Mouse (Mus musculus) neutrophil, adult 5-6 weeks (primary cell): Measurements from ENCODE around the gene Cd80. TPM values are rescaled to one million over a fixed set of nuclear protein-coding genes. Genes with fewer than 3 reads are reported as not detected.
A peak's percentile ranks its signal among the peaks of the same experiment; 100 is the strongest.

ENCODE experiments used
- ATAC-seq: fragments of 151-379, 151-347 bp; 2 replicates; pipeline ENCODE4 v1.8.0; 2017; ENCODE audit warnings: mild to moderate bottlenecking, moderate TSS enrichment; ENCODE audit not compliant: insufficient number of reproducible peaks, poor library complexity, low FRiP score, severe bottlenecking; ENCODE audit errors: extremely low read depth
- total RNA-seq: library from RNA; stranded (forward); fragments of 200-1000 nt; gene quantifications from 2 replicates; pipeline ENCODE4 v1.2.3, GENCODE M21; 2017

Gene Cd80
- total RNA-seq, 1 experiment from 2014 or later: 18.4 TPM

DNA sequence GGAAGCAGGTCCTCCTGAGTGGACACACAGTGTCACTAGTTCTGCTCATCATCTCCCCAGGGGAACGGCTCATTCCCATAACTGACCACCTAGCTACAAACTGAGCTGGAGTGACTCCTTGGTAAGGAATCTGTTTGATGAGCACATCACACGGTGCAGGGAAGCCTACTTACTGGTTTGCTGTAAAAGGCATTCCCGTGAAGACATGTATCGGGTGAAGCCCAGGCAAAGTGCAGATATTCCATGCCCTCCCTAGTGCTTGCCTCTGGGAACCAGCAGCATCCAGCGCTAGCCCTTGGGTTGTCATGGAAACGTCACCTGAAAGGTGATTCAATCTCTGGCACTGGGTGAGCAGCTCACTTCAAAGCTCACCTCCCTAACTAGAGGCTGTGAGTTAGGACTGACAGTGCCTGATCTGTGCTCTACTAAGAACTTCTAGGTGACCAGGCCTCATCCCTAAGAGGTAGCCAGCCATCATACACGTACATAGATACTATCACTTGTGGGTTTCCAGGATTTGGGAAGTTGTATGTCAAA, 41.3 kb downstream of the Cd80 start:
- no peak for ATAC-seq

DNA sequence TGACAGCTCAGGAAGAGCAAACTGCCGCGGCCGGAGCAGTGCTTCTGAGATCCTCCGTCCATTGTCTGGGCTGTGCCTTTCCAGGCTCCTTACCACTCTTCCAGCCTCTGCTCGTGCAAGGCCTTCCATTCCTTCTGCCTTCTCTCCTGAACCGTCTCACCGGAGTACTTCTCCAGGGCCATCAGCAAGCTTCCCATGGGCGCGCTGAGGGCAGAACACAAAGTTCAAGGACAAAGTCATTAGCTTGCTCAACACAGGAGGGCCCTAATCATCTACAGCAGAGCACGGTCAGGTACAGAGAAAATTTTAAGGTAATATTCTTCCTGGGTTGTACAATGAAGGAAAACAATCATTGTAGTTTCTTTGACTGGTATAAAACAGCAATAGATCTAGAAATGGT, 47.1 kb downstream of the Cd80 start:
- no peak for ATAC-seq

DNA sequence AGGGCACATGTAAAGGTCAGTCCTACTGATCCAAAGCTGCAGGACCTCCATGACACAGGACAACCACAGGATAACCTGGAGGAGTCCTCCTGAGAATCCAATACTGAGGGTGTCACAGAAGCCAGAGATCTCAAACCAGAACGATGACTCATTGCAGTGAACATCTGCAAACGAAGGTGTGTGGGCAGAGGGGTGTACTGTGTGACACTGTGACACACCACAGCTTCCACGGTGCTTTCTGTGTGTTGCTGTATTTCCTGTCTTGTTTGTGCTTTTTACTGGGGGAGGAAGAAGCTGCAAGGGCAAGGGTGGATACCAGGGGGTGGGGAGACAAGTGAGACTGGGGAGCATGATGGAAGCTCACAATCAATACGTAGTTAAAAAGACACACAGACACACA, 48.2 kb downstream of the Cd80 start:
- ATAC-seq: no peak

GRCm38 (mm10) chr16:38506041-38506634, 50.8 kb downstream of the Cd80 start:
- ATAC-seq: peak; percentile 87

DNA sequence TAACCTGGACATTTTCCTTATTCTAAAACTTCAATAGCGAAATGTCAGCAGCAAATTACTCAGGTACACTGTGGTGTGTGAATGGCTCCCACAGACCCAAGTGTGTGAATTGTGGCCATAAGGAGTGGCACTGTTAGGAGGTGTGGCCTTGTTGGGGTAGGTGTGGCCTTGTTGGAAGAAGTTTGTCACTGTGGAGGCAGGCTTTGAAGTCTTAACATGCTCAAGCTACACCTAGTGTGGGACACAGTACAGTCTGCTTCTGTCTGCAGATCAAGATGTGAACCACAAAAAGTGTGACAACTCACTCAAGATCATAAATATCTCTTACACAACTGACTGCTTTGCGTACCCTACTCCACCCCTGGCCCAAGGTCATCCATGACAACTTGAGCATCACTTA, 55.5 kb downstream of the Cd80 start:
- ATAC-seq: no peak

- ATAC-seq: no peak
These were observed 63.8 kb downstream of the Cd80 start for GRCm38 (mm10) chr16:38519140-38519539.

GRCm38 (mm10) chr16:38521211-38521987, 66.0 kb downstream of the Cd80 start:
- no peak for ATAC-seq

- peak; percentile 97 for ATAC-seq
These were observed 67.0 kb downstream of the Cd80 start, which contains the start of gene Timmdc1 for GRCm38 (mm10) chr16:38522129-38523084. Timmdc1 (minus strand) TSS chr16:38522663.

DNA sequence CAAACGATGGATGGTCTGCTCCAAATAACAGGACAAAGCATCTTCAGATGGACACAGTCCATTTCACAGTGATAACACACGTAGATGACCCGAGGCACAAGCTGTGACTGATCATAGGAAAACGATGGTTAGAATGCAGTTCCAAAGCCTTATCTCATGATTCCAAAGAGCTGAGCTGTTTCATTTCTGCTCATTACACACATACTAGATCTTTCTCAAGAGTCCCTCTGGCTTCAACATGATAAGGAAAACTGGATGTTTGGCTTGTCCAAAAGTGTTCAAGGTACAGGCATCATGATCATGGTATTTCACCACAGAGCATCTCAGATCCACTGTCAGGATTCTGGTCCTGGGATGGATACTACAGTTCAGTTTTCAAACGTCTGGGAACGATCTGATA, 70.9 kb downstream of the Cd80 start:
- ATAC-seq: no peak

DNA sequence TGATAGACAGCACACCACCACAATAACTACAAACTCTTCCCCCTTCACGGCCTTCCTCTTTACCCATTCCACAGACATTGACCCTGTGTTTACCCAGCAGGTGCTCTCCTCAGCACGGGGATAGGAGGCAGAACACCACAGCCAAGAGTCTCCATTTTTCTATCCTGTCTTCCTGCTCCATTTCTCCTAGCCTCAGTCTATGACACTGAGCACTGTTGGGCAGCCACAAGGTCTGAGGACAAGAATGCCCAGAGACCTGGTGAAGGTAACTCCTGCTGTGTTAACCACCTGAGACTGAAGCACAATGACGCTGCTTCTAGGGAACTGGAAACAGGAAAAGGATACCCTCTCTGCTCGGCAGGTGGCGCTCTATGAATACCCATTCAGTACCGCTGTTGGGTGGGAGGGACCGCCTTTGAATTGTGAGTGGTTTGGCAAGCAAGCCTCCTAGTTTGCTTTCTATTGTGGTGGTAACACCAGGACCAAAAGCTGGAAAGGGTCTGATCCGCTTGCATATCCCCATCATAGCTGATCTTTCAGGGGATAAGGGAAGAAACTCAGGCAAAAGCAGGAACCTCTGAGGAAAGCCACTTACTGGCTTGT, 81.3 kb downstream of the Cd80 start:
- ATAC-seq: peak; percentile 94

DNA sequence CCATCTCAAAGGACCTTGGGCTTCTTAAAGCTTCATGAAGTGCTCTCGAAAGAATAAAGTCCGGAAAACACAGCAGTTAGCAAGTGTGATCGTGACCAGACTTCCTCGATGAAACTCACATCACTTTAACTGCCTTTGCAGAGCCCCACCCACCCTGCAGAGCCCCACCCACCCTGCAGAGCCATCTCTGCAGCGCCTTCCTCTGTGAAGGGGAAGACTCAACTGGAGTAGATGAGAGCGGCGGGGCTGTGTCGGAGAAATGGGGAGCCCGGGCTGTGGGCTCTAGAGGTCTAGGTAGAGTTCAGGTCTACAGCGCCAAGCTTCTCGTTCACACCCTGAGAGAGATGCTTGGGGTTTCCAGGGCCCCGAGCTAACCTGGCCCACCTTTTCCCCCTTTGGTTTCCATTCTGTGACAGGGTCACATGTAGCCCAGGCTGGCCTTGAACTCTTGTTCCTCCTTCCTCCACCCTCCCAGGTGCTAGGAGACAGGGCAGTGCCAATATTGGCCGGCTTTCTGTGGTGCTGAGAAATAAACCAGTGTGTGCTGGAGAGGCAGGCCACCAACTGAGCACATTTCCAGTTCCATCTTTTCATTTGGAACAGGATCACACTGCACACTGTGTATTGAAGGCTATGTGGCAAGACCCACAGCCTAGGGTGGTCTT, 83.5 kb downstream of the Cd80 start:
- no peak for ATAC-seq

Other genes starting within 250 kb of the Cd80 start
- gene Nr1i2, start 160.7 kb upstream of the Cd80 start, total RNA-seq: not detected in 2 replicates
- gene Maats1, start 113.4 kb upstream of the Cd80 start, total RNA-seq: 0.25 TPM in 1 of 2 replicates, not detected in the other
- 317 and 339 TPM in 2 replicates for gene Cox17, start 108.6 kb upstream of the Cd80 start, total RNA-seq
- not detected in 2 replicates for gene Gm21987, start 108.5 kb upstream of the Cd80 start, total RNA-seq
- 0.35 and 1.4 TPM in 2 replicates for gene Popdc2, start 93.4 kb upstream of the Cd80 start, total RNA-seq
- 0.47 TPM in 1 of 2 replicates, not detected in the other for gene Pla1a, start 22.4 kb upstream of the Cd80 start, total RNA-seq
- gene Adprh, start 2.9 kb upstream of the Cd80 start, total RNA-seq: 26.4 and 33.0 TPM in 2 replicates
- gene Timmdc1, start 67.1 kb downstream of the Cd80 start, total RNA-seq: 17.3 and 18.0 TPM in 2 replicates
- gene Poglut1, start 94.7 kb downstream of the Cd80 start, total RNA-seq: 16.6 and 18.5 TPM in 2 replicates
- 39.5 and 46.3 TPM in 2 replicates for gene Tmem39a, start 103.1 kb downstream of the Cd80 start, total RNA-seq